Mouse (Mus musculus) lung, adult 2 months (tissue): Measurements from ENCODE around the gene Zmynd11.

ENCODE experiments used
- CTCF ChIP-seq: fragments of 200-500 bp; IDR thresholded peaks from 2 replicates; pipeline ENCODE4 v1.5.1; 2011; ENCODE audit warnings: mild to moderate bottlenecking, low read length, control low read depth; ENCODE audit not compliant: insufficient read depth
- POLR2A ChIP-seq: fragments of 200-500 bp; IDR thresholded peaks from 2 replicates; pipeline ENCODE4 v1.6.1; 2011; ENCODE audit warnings: low read depth, mild to moderate bottlenecking, control low read depth, low read length, borderline replicate concordance; ENCODE audit errors: extremely low read depth

GRCm38 (mm10) chr13:9767279-9767678 lies 2.1 kb upstream of the Zmynd11 start:
- TF ChIP-seq POLR2A (no peak), CTCF (no peak)
